Mouse (Mus musculus) cerebral cortex, adult 2 months (tissue): Measurements from ENCODE around the gene Lyrm4.

Experiments used
- WGBS: fragments of 180-500 bp; shearing (Covaris S2); methylation state at CpG from one replicate; pipeline ENCODE4 v1.1.7; 2018; 5-methylcytosine and 5-hydroxymethylcytosine counted together

Gene Lyrm4

DNA sequence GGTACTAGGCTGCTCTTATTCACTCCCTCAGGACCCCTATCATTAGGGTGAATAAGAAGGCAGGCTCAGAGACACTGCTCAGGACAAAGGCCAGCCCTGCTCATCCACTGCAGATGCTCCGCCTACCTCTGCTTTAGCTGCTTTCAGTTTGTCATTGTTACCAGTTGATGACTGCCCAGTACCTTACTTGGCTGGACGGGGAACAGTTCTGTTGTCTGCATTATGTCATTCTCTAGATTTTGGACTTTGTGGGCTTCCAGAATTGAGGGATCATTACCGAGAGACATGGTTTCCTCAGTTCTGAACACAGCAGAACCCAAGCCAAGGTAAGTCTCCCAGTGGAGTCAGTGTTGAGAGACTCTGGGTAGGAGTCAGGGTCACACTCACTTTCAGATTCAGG, 122.1 kb downstream of the Lyrm4 start:
- 95% methylated on average over 3 of the region's 3 CpGs for WGBS

DNA sequence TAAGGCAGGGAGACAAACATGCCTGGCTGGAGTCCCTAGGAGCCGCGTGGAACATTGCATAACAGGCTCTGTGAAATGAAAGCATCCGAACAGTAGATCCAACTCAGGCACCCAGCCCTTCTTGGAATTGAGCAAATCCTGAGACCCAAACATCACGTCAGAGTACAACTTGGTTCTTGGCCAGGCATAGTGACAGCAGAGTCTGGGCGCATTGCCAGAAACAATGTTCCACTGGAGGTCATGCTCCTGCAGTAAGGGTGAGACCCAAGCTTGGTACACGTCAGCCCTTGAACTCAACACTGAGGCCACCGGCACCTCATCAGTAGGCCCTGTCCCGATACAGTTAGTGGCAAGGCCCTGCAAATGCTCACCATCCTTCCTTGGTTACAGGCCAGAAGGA, 123.3 kb downstream of the Lyrm4 start:
- WGBS: 39% methylated on average over 8 of the region's 8 CpGs

DNA sequence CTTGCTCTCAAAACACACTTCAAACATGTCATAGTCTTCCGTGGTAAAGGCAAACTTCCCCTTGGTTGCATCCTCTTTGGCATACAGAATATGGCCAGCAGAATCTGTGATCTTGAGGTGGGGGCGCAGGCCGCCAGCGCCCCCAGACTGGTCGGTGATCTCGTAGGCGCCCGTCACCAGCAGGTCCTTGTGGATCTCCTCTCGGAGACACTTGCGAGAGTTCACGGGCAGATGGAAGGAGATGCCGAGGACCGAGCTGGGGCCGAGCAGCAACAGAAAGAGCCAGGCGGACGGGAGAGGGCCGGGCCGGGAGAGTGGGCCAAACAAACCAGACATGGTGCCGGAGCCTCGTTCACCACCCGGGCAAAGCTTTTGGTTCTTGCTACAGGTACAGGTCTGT, 126.1 kb downstream of the Lyrm4 start:
- 99% methylated on average over 21 of the region's 21 CpGs for WGBS

GRCm38 (mm10) chr13:35989329-35989728, 128.0 kb downstream of the Lyrm4 start:
- 68% methylated on average over 3 of the region's 3 CpGs for WGBS

DNA sequence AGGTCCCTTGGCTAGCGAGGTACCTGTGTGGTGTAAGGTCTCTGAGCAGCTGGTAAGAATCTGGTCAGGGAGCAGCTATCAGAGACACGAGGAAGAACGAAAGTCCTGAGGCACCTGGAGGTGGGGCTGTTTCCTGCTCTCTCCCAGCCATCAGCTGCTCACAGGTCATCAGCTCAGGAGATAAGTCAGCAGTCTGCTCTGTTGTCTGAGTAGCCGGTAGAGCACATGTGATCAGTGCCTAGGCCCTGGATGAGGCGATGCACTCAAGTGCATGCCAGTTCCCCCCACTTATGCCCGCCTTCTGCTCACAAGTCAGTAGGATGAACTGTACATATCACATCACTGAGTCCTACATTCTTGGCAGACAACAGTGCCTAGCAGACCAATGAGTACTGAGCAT, 134.3 kb downstream of the Lyrm4 start:
- 93% methylated on average over 6 of the region's 6 CpGs for WGBS

- WGBS: 41% methylated on average over 4 of the region's 4 CpGs
Measured at GRCm38 (mm10) chr13:35980471-35980870, 136.9 kb downstream of the Lyrm4 start.

- 72% methylated on average over 7 of the region's 7 CpGs for WGBS
Measured at GRCm38 (mm10) chr13:35976912-35977311, 140.4 kb downstream of the Lyrm4 start.

GRCm38 (mm10) chr13:35969829-35970228, 147.5 kb downstream of the Lyrm4 start:
- 43% methylated on average over 9 of the region's 9 CpGs for WGBS

GRCm38 (mm10) chr13:35969431-35969721, 147.9 kb downstream of the Lyrm4 start:
- under 1% methylated on average over 18 of the region's 18 CpGs for WGBS

- WGBS: under 1% methylated on average over 57 of the region's 57 CpGs
Measured at GRCm38 (mm10) chr13:35968719-35969430, 148.5 kb downstream of the Lyrm4 start.

DNA sequence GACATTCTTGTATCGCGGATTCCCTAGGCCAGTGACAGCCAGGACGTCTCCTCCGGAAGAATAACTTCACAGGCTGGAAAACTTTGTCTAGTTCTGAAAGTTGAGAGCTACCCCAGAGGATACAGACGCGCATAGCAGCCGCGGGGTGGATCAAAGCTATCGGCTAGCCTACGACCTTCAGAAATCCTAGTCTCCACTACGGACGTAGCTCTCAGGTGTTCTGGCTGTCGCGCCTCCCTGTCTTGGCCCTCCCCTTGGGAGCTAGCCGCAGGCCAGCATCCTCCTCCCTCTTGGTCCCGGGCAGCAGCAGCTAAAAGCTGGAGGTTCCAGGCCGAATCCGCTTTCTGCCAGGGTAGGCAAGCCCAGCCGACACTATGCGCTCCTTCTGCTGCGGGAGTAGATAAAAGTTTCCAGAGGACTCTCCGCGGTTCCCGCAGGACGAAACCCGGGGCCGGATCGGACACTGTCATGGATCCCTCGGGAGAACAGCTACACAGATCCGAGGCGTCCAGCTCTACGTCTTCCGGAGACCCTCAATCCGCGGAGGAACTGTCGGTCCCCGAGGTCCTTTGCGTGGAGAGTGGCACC, 149.1 kb downstream of the Lyrm4 start:
- under 1% methylated on average over 38 of the region's 38 CpGs for WGBS

DNA sequence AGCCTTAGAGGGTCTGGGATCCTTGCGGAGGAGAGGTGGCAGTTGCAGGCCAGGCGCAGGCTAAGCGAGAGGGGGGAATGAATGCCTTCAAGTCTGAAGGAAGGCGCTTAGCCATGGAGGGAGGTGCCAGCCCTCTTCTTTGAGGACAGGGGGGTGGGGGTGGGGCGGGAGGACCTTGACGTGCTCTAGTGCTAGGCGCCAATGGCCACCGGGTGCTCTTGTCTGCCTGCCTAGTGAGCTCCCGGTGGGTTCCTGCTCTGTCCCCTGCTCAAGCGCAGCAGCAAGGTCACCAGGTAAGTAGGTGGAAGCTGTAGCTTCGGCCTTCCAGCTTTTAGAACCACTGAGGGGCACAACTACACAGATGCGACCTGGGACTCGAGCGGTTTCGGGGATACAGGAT, 149.6 kb downstream of the Lyrm4 start:
- WGBS: 22% methylated on average over 15 of the region's 15 CpGs

DNA sequence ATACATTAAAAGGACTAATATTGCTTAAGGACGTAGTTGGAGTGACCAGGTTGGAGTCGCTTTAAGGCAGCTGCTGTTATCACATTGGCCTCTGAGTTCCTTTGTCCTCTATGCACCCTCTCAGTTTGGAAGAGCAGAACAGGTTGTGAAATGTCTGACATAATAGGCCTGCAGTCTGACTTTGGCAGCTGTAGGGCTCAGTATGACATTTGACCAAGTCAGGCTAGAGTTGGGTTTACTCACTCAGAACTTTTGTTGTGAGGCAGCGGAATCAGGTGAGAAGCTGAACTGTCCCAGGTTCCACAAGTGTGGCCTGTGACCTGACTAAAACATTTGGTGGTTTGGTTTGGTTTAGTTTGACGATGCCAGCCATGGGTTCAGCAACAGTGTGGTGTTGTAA, 153.7 kb downstream of the Lyrm4 start:
- WGBS: 97% methylated on average over 4 of the region's 4 CpGs

DNA sequence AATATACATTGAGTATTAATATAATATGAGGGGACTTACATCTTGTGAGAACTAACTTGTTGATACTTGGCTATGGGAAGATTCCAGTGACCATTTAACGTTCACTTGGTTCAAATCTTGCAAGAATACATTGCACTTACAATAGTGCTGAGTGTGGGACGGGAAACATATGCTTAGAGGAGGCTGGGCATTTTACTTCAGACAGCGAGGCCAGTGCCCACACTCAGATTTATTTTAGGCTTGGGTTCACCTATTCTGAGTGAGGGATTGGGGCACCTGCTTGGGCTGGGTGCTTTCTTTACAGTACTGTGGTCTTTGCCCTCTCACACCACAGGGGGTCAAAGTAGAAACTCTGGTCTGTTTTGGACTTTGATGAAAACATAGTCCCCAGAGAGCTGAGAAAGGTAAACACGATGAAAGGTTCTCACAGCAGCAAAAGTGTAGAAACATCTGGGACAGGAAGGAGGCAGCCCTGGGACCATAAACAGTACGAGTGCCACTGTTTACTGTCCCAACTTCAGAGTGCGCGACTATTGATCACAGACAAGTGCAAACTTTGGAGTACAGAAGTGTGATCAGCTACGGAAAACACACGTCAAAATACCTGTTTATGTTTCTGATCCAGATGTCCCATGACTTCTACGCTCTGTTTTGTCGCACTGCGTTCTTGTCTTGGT, 157.8 kb downstream of the Lyrm4 start:
- WGBS: 70% methylated on average over 12 of the region's 12 CpGs

DNA sequence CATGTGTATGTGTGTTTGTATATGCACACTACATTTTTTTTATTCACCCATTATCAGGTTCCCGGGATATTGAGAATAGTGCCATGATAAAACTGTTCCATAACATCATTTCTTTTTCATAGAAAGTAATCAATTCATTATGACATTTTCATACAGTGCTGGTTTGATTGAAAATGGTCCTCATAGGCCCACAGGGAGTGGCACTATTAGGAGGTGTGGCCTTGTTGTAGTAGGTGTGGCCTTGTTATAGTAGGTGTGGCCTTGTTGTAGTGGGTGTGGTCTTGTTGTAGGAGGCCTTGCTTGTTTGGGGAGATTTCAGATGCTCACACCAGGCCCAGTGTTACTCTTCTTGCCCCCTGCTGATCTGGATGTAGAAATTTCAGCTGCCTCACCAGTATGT, 158.8 kb downstream of the Lyrm4 start, which contains the start of gene Ppp1r3g:
Gene Ppp1r3g, plus strand, starts transcription at position 301 of the 400 bp plus-strand sequence.
- 94% methylated on average over 1 of the region's 1 CpGs for WGBS

DNA sequence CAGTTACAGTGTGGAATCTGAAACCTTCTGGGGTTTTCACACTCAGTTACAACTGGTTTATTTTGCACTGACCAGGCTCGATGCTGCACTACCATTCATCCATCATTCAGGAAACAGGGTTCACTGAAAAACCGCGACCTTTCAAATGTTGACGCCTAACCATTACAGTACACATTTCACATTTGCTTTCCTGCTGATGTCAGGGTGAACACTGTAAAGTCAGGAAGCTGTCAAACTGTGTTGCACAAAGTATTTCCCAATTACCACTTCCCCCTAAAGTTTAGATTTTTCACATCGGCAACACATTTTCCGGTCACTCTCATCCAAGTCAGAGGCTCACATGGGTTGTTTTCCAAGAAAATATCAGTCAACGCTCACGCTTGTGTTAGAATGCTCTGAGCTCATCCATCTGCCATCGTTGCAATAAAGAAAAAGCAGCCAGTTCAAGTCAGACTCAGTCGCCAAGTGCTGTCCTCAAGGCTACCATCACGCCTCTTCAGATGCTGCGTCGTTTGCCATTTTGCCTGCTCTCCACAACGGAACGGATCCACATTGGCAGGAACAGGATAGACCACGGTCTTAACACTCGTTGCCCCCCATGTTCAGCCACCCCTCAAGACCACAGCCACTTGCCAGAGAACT, 167.4 kb downstream of the Lyrm4 start:
- WGBS: 60% methylated on average over 17 of the region's 17 CpGs

- 14% methylated on average over 14 of the region's 14 CpGs for WGBS
Measured at GRCm38 (mm10) chr13:35947354-35948000, 169.8 kb downstream of the Lyrm4 start.

DNA sequence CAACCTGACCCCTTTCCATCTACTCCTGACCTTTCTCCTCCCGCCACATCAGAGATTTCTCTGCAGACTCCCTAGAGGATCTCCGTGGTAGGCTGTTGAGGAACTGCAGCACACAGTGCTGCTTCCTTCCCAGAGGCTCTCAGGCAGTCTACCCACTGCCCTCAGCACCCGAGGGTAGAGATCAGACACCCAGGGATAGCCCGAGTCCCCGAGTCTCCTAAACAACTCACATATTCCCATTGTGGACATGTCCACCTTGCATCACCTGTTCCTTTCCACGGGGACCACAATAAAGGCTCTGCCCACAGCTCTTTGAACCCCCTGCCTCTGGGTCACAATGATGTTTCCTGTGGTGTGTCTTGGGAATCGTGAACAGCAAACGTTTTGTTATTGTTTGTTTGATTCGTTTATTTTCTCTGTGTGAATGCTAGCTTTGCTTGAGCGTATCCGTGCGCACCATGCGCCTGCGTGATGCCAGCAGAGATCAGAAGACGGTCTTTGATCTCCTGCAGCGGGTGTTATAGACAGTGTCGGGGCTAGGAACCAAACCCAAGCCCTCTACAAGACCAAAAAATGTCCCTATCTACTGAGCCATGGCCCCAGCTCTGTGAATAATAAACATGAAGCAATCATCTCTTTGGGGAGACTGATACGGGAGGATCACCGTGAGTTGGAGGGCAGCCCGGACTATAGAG, 170.5 kb downstream of the Lyrm4 start:
- WGBS: 75% methylated on average over 20 of the region's 20 CpGs

DNA sequence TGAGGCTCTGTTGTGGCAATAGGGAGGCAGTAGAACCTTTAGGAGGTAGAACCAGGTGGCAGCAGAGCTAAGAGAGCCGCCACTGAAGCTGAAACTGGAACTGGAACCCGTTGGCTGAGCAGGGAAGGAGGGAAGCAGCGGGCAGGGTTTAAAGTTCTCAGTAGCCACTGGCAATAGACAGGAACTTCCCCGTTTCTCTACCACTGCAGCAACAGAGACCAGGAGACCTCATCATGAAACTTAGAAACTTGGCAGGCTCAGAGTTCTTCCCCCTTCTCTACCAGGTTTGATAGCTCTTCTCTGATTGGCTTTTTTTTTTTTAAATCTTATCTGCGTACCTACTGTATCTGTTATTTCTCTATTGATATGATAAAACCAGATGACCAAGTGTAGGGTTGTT, 176.4 kb downstream of the Lyrm4 start:
- WGBS: 82% methylated on average over 5 of the region's 5 CpGs

GRCm38 (mm10) chr13:35939871-35940665, 177.3 kb downstream of the Lyrm4 start:
- WGBS: 67% methylated on average over 18 of the region's 18 CpGs

DNA sequence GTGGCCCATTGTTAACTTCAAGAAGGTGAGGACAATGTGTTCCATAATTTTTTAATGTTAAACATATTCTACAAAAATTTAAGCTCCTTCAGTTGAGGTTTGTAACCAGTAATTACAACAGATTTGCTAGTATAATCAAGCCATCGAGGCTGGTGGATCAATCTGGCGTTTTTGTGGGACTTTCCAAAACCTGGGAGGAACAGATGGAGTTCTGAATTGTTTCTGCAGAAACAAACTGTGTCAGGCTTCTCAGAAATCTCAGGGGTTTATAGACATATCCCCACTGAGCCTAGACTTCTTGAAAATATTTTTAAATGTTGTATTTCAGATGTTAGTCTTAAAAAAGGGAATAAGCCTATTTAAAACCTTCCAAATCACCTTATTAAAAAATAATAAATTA, 179.3 kb downstream of the Lyrm4 start:
- WGBS: 60% methylated on average over 2 of the region's 2 CpGs
